Mouse (Mus musculus): ENCODE data around the gene Kcnmb1.

DNA sequence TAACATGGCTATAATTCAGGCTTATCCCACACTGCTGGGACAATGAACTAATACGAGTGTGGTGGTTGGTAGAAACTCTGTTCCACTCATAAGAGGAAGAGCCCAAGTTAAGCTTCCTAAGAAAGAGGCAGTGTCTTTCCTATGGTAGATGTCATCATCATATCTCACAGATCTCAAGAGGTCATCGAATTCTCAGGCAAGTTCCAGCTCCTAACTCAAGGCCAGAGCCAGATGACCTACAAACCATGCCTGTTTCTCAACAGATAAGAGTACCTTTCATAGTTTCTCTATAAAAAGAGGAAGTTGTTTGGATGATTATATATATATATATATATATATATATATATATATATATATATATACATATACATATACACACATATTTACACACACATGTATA, 23.7 kb downstream of the Kcnmb1 start:
- no peak for TF ChIP-seq CTCF (conservative IDR thresholded peaks at IDR 0.05; ENCODE audit: low read length)
- TF ChIP-seq NANOG (IDR thresholded peaks at IDR 0.05; ENCODE audit: borderline replicate concordance, low read length), result no peak
- TF ChIP-seq POU5F1 (IDR thresholded peaks at IDR 0.05; ENCODE audit: borderline replicate concordance, low read length), result no peak

Measured in E14TG2a.4 (cell line).